Mouse (Mus musculus) v-Abl transformed pro-B cells (cell line): ENCODE measurements around the gene Dusp5.
"Not testable (repeated sequence)": the region's sequence is repeated elsewhere in the genome, so short reads cannot be mapped to it uniquely, and the experiment has no call there.

Source experiments
- in situ Hi-C, 2 experiments: fragments of 400-800 bp; cut with MboI; formaldehyde crosslinking; loops; one replicate each; pipeline ENCODE4 v1.15.1; 2025; ENCODE audit not compliant: unreplicated experiment in 2 of 2

The Dusp5 gene

GRCm38 (mm10) chr19:53528752-53529454 is at the start of gene Dusp5:
Dusp5 (plus strand) TSS chr19:53529109.
- in situ Hi-C loops, result loop anchor here in 1 of 2 experiments (5.0 kb wide), 1 partner anchor 82 kb away; no protein-coding TSS in a partner anchor

- in situ Hi-C loops, result no loop called here
Measured at GRCm38 (mm10) chr19:53479590-53479989, 49.3 kb upstream of the Dusp5 start.

GRCm38 (mm10) chr19:53482093-53482492 is 46.8 kb upstream of the Dusp5 start:
- in situ Hi-C loops, result no loop called here

- in situ Hi-C loops, result no loop called here
Measured at GRCm38 (mm10) chr19:53482527-53482926, 46.4 kb upstream of the Dusp5 start.

GRCm38 (mm10) chr19:53483984-53484383 is 44.9 kb upstream of the Dusp5 start:
- in situ Hi-C loops, result no loop called here

GRCm38 (mm10) chr19:53484918-53485317 is 44.0 kb upstream of the Dusp5 start:
- in situ Hi-C loops, result no loop called here

GRCm38 (mm10) chr19:53489187-53489586 is 39.7 kb upstream of the Dusp5 start:
- in situ Hi-C loops, result no loop called here

GRCm38 (mm10) chr19:53489910-53490309 is 39.0 kb upstream of the Dusp5 start:
- in situ Hi-C loops, result no loop called here

GRCm38 (mm10) chr19:53490898-53491297 is 38.0 kb upstream of the Dusp5 start:
- in situ Hi-C loops, result no loop called here

GRCm38 (mm10) chr19:53492528-53492927 is 36.4 kb upstream of the Dusp5 start:
- in situ Hi-C loops, result no loop called here

- in situ Hi-C loops, result no loop called here
Measured at GRCm38 (mm10) chr19:53493866-53494265, 35.0 kb upstream of the Dusp5 start.

- in situ Hi-C loops, result no loop called here
Measured at GRCm38 (mm10) chr19:53497910-53498309, 31.0 kb upstream of the Dusp5 start.

- in situ Hi-C loops, result no loop called here
Measured at GRCm38 (mm10) chr19:53499049-53499448, 29.9 kb upstream of the Dusp5 start.

GRCm38 (mm10) chr19:53499451-53499940 is 29.4 kb upstream of the Dusp5 start:
- in situ Hi-C loops, result no loop called here

GRCm38 (mm10) chr19:53500298-53501006 is 28.5 kb upstream of the Dusp5 start:
- in situ Hi-C loops, result no loop called here

GRCm38 (mm10) chr19:53501239-53501638 is 27.7 kb upstream of the Dusp5 start:
- in situ Hi-C loops, result not testable (repeated sequence)

GRCm38 (mm10) chr19:53501765-53502164 is 27.1 kb upstream of the Dusp5 start:
- in situ Hi-C loops, result no loop called here

GRCm38 (mm10) chr19:53502891-53503371 is 26.0 kb upstream of the Dusp5 start:
- in situ Hi-C loops, result no loop called here

- in situ Hi-C loops, result no loop called here
Measured at GRCm38 (mm10) chr19:53504181-53504580, 24.7 kb upstream of the Dusp5 start.

GRCm38 (mm10) chr19:53505728-53506127 is 23.2 kb upstream of the Dusp5 start:
- in situ Hi-C loops, result no loop called here

GRCm38 (mm10) chr19:53507497-53507896 is 21.4 kb upstream of the Dusp5 start:
- in situ Hi-C loops, result no loop called here
